Mouse (Mus musculus) MEL (cell line): ENCODE data around the gene Meaf6.

Source experiments
- CHD1 ChIP-seq: IDR thresholded peaks from 2 replicates; pipeline ENCODE4 v1.6.1; 2012; ENCODE audit warnings: low read depth, mild to moderate bottlenecking, inconsistent platforms, low read length, improper control_type of control experiment
- MAFK ChIP-seq: IDR thresholded peaks from 2 replicates; pipeline ENCODE4 v1.6.1; 2011; ENCODE audit warnings: low read depth, mild to moderate bottlenecking, low read length, improper control_type of control experiment, borderline replicate concordance
- MYC ChIP-seq: IDR thresholded peaks from 2 replicates; pipeline ENCODE4 v1.6.1; 2011; ENCODE audit warnings: low read depth, mild to moderate bottlenecking, low read length, improper control_type of control experiment, moderate library complexity
- RAD21 ChIP-seq: IDR thresholded peaks from 2 replicates; pipeline ENCODE4 v1.6.1; 2011; ENCODE audit warnings: mild to moderate bottlenecking, low read depth, low read length, improper control_type of control experiment
- RCOR1 ChIP-seq: IDR thresholded peaks from 2 replicates; pipeline ENCODE4 v1.6.1; 2012; ENCODE audit warnings: low read depth, mild to moderate bottlenecking, inconsistent platforms, low read length, improper control_type of control experiment
- SMC3 ChIP-seq: IDR thresholded peaks from 2 replicates; pipeline ENCODE4 v1.6.1; 2011; ENCODE audit warnings: low read depth, low read length, improper control_type of control experiment
- TAL1 ChIP-seq: IDR thresholded peaks from 2 replicates; pipeline ENCODE4 v1.6.1; 2012; ENCODE audit warnings: mild to moderate bottlenecking, inconsistent platforms, low read length, moderate library complexity, mixed read lengths
- TBP ChIP-seq: IDR thresholded peaks from 2 replicates; pipeline ENCODE4 v1.8.0; 2011; ENCODE audit warnings: low read depth, low read length, improper control_type of control experiment

DNA sequence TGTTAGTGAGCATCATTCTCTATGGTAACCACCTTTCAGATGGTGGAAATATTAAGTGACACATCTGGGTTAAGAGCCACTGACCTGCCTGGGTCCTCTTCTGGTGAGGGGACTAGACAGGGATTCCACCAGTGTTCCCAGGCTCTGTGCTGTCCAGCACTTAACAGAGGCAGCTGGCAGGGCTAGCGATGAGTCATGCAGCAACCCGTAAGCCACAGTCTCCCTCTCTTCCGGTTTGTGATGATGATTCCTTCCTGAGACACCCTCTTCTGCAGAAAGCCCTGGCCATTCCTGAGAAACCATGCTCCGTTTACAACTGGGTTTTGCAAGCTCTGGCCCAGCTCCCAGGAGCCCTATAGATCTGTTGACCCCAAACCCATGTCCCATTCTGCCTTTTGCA, 46.6 kb downstream of the Meaf6 start:
- TF ChIP-seq MAFK (no peak), TBP (no peak), MYC (no peak), RAD21 (no peak), RCOR1 (no peak), SMC3 (no peak), CHD1 (no peak), TAL1 (no peak)
